ENCODE assay signal across 23 mouse cellular contexts in genomic region chr5:151403586-151403985, GRCm38 (mm10). TPM values are rescaled to one million over a fixed set of nuclear protein-coding genes. Genes with fewer than 3 reads are reported as not detected.
DNase-seq lines count a peak whose midpoint lies in the region; ATAC-seq and TF ChIP-seq lines count a peak whose summit lies in the region.
"Had no signal": no experiment of that assay in that cellular context is flagged by ENCODE, and none has a peak within 500 bp of the region (broad histone marks: within the 10 kb centered on the region; RNA-seq: fewer than 3 reads in every experiment).

No protein-coding gene starts in this region.

- no peaks in the 10 kb centered on the region for H3K36me3 ChIP-seq in forebrain, embryonic 14.5 days (ENCODE audit: control insufficient read depth, insufficient read depth, low read length)
- H3K36me3 ChIP-seq in forebrain, postnatal 0 days (ENCODE audit: insufficient read depth): no peaks in the 10 kb centered on the region
- no peaks in the 10 kb centered on the region for H3K36me3 ChIP-seq in midbrain, embryonic 15.5 days (replicated peaks)
- no peaks in the 10 kb centered on the region for H3K36me3 ChIP-seq in heart, embryonic 11.5 days (ENCODE audit: control insufficient read depth, insufficient read depth, low read length)
- H3K36me3 ChIP-seq: intestine, embryonic 15.5 days had no signal

- H3K27me3 ChIP-seq in forebrain, embryonic 14.5 days (replicated peaks; ENCODE audit: control insufficient read depth, insufficient read depth, low read length): no peaks in the 10 kb centered on the region
- H3K27me3 ChIP-seq in forebrain, postnatal 0 days (ENCODE audit: insufficient read depth, low read length): no peaks in the 10 kb centered on the region
- no peaks in the 10 kb centered on the region for H3K27me3 ChIP-seq in midbrain, embryonic 15.5 days (replicated peaks)
- H3K27me3 ChIP-seq in heart, embryonic 11.5 days (ENCODE audit: control insufficient read depth, insufficient read depth, low read length): no peaks in the 10 kb centered on the region
- H3K27me3 ChIP-seq: intestine, embryonic 15.5 days had no signal

- peak overlapping the region; percentile 22; the same call in 1 of the 2 replicates for H3K27ac ChIP-seq in forebrain, embryonic 14.5 days (ENCODE audit: low read depth, low read length)
- no peak overlapping the region for H3K27ac ChIP-seq in forebrain, postnatal 0 days (ENCODE audit: low read depth, low read length)
- H3K27ac ChIP-seq in midbrain, embryonic 15.5 days: peak overlapping the region; percentile 38; the same call in 1 of the 2 replicates
- H3K27ac ChIP-seq in heart, embryonic 11.5 days (ENCODE audit: low read depth, low read length): no peak overlapping the region
- H3K27ac ChIP-seq: gastrocnemius, adult 2 months; heart, adult 2 months; intestine, embryonic 15.5 days had no signal

- 22% methylated on average over 2 of the region's 2 CpGs for WGBS in forebrain, embryonic 14.5 days
- WGBS in forebrain, postnatal 0 days: 19% methylated on average over 2 of the region's 2 CpGs
- WGBS in midbrain, embryonic 15.5 days: 32% methylated on average over 2 of the region's 2 CpGs
- WGBS in heart, embryonic 11.5 days (ENCODE audit: insufficient replicate concordance): 61% methylated on average over 2 of the region's 2 CpGs

- no peak for TF ChIP-seq CTCF in forebrain, postnatal 0 days (IDR thresholded peaks at IDR 0.05; ENCODE audit: low read depth)

- peak; percentile 51 for ATAC-seq in forebrain, embryonic 14.5 days
- ATAC-seq in forebrain, postnatal 0 days: no peak
- 0 out of 2 replicates have a peak, but pooled peaks have one; percentile 30 for ATAC-seq in midbrain, embryonic 15.5 days (replicated peaks)
- ATAC-seq in heart, embryonic 11.5 days (replicated peaks; ENCODE audit: insufficient number of reproducible peaks, low FRiP score, low TSS enrichment): no peak
- ATAC-seq: intestine, embryonic 15.5 days had no signal

- H3K4me2 ChIP-seq in forebrain, embryonic 14.5 days (ENCODE audit: low read length): no peak overlapping the region
- no peak overlapping the region for H3K4me2 ChIP-seq in forebrain, postnatal 0 days (ENCODE audit: low read depth)
- no peak overlapping the region for H3K4me2 ChIP-seq in midbrain, embryonic 15.5 days
- H3K4me2 ChIP-seq in heart, embryonic 11.5 days: no peak overlapping the region
- H3K4me2 ChIP-seq: intestine, embryonic 15.5 days; lung, embryonic 14.5 days had no signal

- H3K9me3 ChIP-seq in forebrain, embryonic 14.5 days (replicated peaks; ENCODE audit: control insufficient read depth, low read length): no peaks in the 10 kb centered on the region
- H3K9me3 ChIP-seq in forebrain, postnatal 0 days (ENCODE audit: low read length): no peaks in the 10 kb centered on the region
- no peaks in the 10 kb centered on the region for H3K9me3 ChIP-seq in midbrain, embryonic 15.5 days
- H3K9me3 ChIP-seq in heart, embryonic 11.5 days (replicated peaks; ENCODE audit: control insufficient read depth, low read length): no peaks in the 10 kb centered on the region
- H3K9me3 ChIP-seq: intestine, embryonic 15.5 days had no signal

- no peak overlapping the region for H3K9ac ChIP-seq in forebrain, embryonic 14.5 days (ENCODE audit: low read length)
- no peak overlapping the region for H3K9ac ChIP-seq in forebrain, postnatal 0 days
- H3K9ac ChIP-seq in midbrain, embryonic 15.5 days: no peak overlapping the region
- no peak overlapping the region for H3K9ac ChIP-seq in heart, embryonic 11.5 days (ENCODE audit: low read depth, low read length)
- H3K9ac ChIP-seq: intestine, embryonic 15.5 days; lung, embryonic 14.5 days had no signal

- no peak overlapping the region for H3K4me3 ChIP-seq in forebrain, embryonic 14.5 days (ENCODE audit: low read depth, low read length)
- no peak overlapping the region for H3K4me3 ChIP-seq in forebrain, postnatal 0 days (ENCODE audit: low read depth, low read length)
- no peak overlapping the region for H3K4me3 ChIP-seq in midbrain, embryonic 15.5 days
- H3K4me3 ChIP-seq in heart, embryonic 11.5 days (ENCODE audit: low read depth, low read length): no peak overlapping the region
- H3K4me3 ChIP-seq: erythroblast, embryonic 14.5 days; gastrocnemius, adult 2 months; heart, adult 2 months; intestine, embryonic 15.5 days had no signal

- DNase-seq in forebrain, embryonic 14.5 days (ENCODE audit: low spot score): peak; percentile 59
- no peak for DNase-seq in forebrain, postnatal 0 days
- DNase-seq in retina, adult 2 months (ENCODE audit: low read depth, low spot score): peak; percentile 3
- no peak for DNase-seq in retina, embryonic 14.5 days (ENCODE audit: low spot score)
- DNase-seq in spleen, adult 12 weeks (ENCODE audit: low spot score): no peak
- no peak for DNase-seq in embryo, embryonic 10.5 days (ENCODE audit: low spot score)
- DNase-seq: adrenal gland, postnatal 36 days; B cell, adult 2 months; cerebellum, adult 2 months; embryo, embryonic 11 days; gastrocnemius, adult 2 months; heart, adult 2 months; heart, postnatal 10 days; kidney, postnatal 25 days; liver; lung, embryonic 14.5 days; right cerebral cortex, adult 18-20 months had no signal

- peaks cover 9% of the 10 kb centered on the region; the same call in 1 of the 2 replicates for H3K4me1 ChIP-seq in forebrain, embryonic 14.5 days (ENCODE audit: control insufficient read depth, insufficient read depth, low read length)
- H3K4me1 ChIP-seq in forebrain, postnatal 0 days (ENCODE audit: insufficient read depth): no peaks in the 10 kb centered on the region
- peaks cover 14% of the 10 kb centered on the region; the same call in 1 of the 2 replicates for H3K4me1 ChIP-seq in midbrain, embryonic 15.5 days
- H3K4me1 ChIP-seq in heart, embryonic 11.5 days (ENCODE audit: control insufficient read depth, insufficient read depth, low read length): no peaks in the 10 kb centered on the region
- H3K4me1 ChIP-seq: intestine, embryonic 15.5 days had no signal

RNA-seq across cellular contexts. Expression of gene Gm42906, which starts 24.4 kb away (rescaled TPM):
- not detected in 2 replicates for polyA plus RNA-seq in forebrain, embryonic 14.5 days (2014; fragmentation: Nextera tagmentation; extraction: Ambion mirVana)
- total RNA-seq in forebrain, postnatal 0 days (2014; rRNA removed): not detected in 2 replicates
- polyA plus RNA-seq in forebrain, postnatal 0 days (2015; fragmentation: Nextera tagmentation; extraction: Ambion mirVana): not detected in 2 replicates
- polyA plus RNA-seq in midbrain, embryonic 15.5 days (2015; fragmentation: Nextera tagmentation; extraction: Ambion mirVana): not detected in 2 replicates
- polyA plus RNA-seq in heart, embryonic 11.5 days (2014; fragmentation: Nextera tagmentation; extraction: Ambion mirVana): not detected in 2 replicates
- total RNA-seq: adrenal gland, postnatal 36 days; layer of hippocampus, postnatal 25 days had no signal
- polyA plus RNA-seq: cerebellum, adult 2 months; erythroblast, embryonic 14.5 days; heart, adult 2 months; intestine, embryonic 15.5 days; lung, embryonic 14.5 days; testis, adult 2 months had no signal

Comparison
In these comparisons a context has a peak if more than half of its experiments do, and no peak if none do; other contexts are left out.
1. ATAC-seq: peak in forebrain, embryonic 14.5 days (single experiment) and midbrain, embryonic 15.5 days (single experiment); none in forebrain, postnatal 0 days (single experiment) and heart, embryonic 11.5 days (single experiment).
2. DNase-seq: peak in forebrain, embryonic 14.5 days (single experiment) and retina, adult 2 months (single experiment); none in forebrain, postnatal 0 days (single experiment), retina, embryonic 14.5 days (single experiment), spleen, adult 12 weeks (single experiment) and embryo, embryonic 10.5 days (single experiment).
3. H3K27ac ChIP-seq: peak in forebrain, embryonic 14.5 days (single experiment) and midbrain, embryonic 15.5 days (single experiment); none in forebrain, postnatal 0 days (single experiment) and heart, embryonic 11.5 days (single experiment).